Mouse (Mus musculus): Measurements from ENCODE around the gene Lclat1. TPM values are rescaled to one million over a fixed set of nuclear protein-coding genes. Genes with fewer than 3 reads are reported as not detected.

The Lclat1 gene
- polyA plus RNA-seq, 1 experiment from 2014 or later, result 29.2 TPM

- no peak overlapping the region for H3K4me2 ChIP-seq (ENCODE audit: low read length)
- H3K4me3 ChIP-seq (ENCODE audit: low read depth, low read length), result no peak overlapping the region
- DNase-seq (ENCODE audit: low spot score) (no peak), ATAC-seq (replicated peaks; ENCODE audit: low FRiP score, low TSS enrichment, low read depth) (peak; percentile 41)
- H3K36me3 ChIP-seq (ENCODE audit: control insufficient read depth, insufficient read depth, low read length), result no peaks in the 10 kb centered on the region
- 28% methylated on average over 11 of the region's 11 CpGs for WGBS
- H3K9me3 ChIP-seq (ENCODE audit: control insufficient read depth, low read length), result no peaks in the 10 kb centered on the region
- H3K4me1 ChIP-seq (replicated peaks; ENCODE audit: control insufficient read depth, insufficient read depth, low read length), result peaks cover 33% of the 10 kb centered on the region
- no peak overlapping the region for H3K9ac ChIP-seq (ENCODE audit: low read length)
- H3K27me3 ChIP-seq (replicated peaks; ENCODE audit: control insufficient read depth, insufficient read depth, low read length), result no peaks in the 10 kb centered on the region
- peak overlapping the region; percentile 78 for H3K27ac ChIP-seq (ENCODE audit: low read depth)
These were observed 40.4 kb upstream of the Lclat1 start for GRCm38 (mm10) chr17:73067423-73067822.

DNA sequence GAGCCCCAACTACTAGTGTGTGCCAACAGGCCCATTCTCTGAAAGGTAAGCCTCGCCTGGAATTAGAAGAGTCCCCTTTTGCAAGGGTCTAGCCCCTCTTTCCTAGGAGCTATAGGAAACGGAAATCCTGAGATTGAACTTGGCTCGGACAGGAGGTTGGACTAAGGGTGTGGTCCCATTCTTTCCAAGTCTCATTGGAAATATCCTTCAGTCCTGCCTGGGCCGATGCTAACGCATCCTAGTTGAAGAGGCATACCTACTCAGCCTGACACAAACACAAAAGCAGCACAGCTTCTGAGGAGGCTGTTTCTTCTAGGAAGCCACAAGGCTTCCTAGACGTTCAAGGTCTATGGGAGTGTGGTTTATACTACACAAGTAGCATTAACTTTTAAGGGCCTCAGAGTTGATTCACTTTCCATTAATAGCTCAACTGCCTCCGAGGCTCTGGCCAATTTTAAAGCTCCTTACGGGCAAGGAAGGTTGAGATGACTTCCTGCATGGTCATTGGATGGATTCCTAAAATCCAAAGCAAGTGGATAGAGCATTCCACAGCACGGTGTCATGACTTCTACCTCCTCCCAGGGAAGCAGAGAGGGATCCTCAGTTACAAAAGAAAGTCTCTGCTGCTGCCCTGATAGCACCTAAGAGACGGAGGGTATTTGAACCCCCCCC, 39.3 kb upstream of the Lclat1 start:
- H3K4me1 ChIP-seq (replicated peaks; ENCODE audit: control insufficient read depth, insufficient read depth, low read length), result peaks cover 36% of the 10 kb centered on the region
- ATAC-seq (replicated peaks; ENCODE audit: low FRiP score, low TSS enrichment, low read depth), result no peak

GRCm38 (mm10) chr17:73070466-73070865, 37.3 kb upstream of the Lclat1 start:
- DNase-seq (ENCODE audit: low spot score) (no peak), ATAC-seq (replicated peaks; ENCODE audit: low FRiP score, low TSS enrichment, low read depth) (no peak)
- Histone ChIP-seq H3K4me1 (replicated peaks; ENCODE audit: control insufficient read depth, insufficient read depth, low read length) (peaks cover 39% of the 10 kb centered on the region), H3K27ac (ENCODE audit: low read depth) (peak overlapping the region; percentile 89), H3K27me3 (replicated peaks; ENCODE audit: control insufficient read depth, insufficient read depth, low read length) (no peaks in the 10 kb centered on the region), H3K9me3 (ENCODE audit: control insufficient read depth, low read length) (no peaks in the 10 kb centered on the region), H3K9ac (ENCODE audit: low read length) (no peak overlapping the region), H3K4me3 (ENCODE audit: low read depth, low read length) (no peak overlapping the region), H3K36me3 (ENCODE audit: control insufficient read depth, insufficient read depth, low read length) (no peaks in the 10 kb centered on the region), H3K4me2 (ENCODE audit: low read length) (no peak overlapping the region)
- 89% methylated on average over 2 of the region's 2 CpGs for WGBS

More for the DNA sequence above, 39.3 kb upstream of the Lclat1 start:
- Histone ChIP-seq H3K4me2 (ENCODE audit: low read length) (no peak overlapping the region), H3K27ac (ENCODE audit: low read depth) (peak overlapping the region; percentile 78), H3K4me3 (ENCODE audit: low read depth, low read length) (no peak overlapping the region), H3K9me3 (ENCODE audit: control insufficient read depth, low read length) (no peaks in the 10 kb centered on the region), H3K9ac (ENCODE audit: low read length) (no peak overlapping the region), H3K36me3 (ENCODE audit: control insufficient read depth, insufficient read depth, low read length) (no peaks in the 10 kb centered on the region), H3K27me3 (replicated peaks; ENCODE audit: control insufficient read depth, insufficient read depth, low read length) (no peaks in the 10 kb centered on the region)
- DNase-seq (ENCODE audit: low spot score), result no peak
- 64% methylated on average over 10 of the region's 10 CpGs for WGBS

- ATAC-seq (replicated peaks; ENCODE audit: low FRiP score, low TSS enrichment, low read depth) (peak; percentile 30), DNase-seq (ENCODE audit: low spot score) (no peak)
- 41% methylated on average over 5 of the region's 5 CpGs for WGBS
- Histone ChIP-seq H3K27me3 (replicated peaks; ENCODE audit: control insufficient read depth, insufficient read depth, low read length) (no peaks in the 10 kb centered on the region), H3K4me3 (ENCODE audit: low read depth, low read length) (no peak overlapping the region), H3K4me2 (ENCODE audit: low read length) (no peak overlapping the region), H3K36me3 (ENCODE audit: control insufficient read depth, insufficient read depth, low read length) (no peaks in the 10 kb centered on the region), H3K9ac (ENCODE audit: low read length) (no peak overlapping the region), H3K27ac (ENCODE audit: low read depth) (peak overlapping the region; percentile 89), H3K4me1 (replicated peaks; ENCODE audit: control insufficient read depth, insufficient read depth, low read length) (peaks cover 35% of the 10 kb centered on the region), H3K9me3 (ENCODE audit: control insufficient read depth, low read length) (no peaks in the 10 kb centered on the region)
These were observed 36.0 kb upstream of the Lclat1 start for GRCm38 (mm10) chr17:73071725-73072263.

- Histone ChIP-seq H3K36me3 (ENCODE audit: control insufficient read depth, insufficient read depth, low read length) (no peaks in the 10 kb centered on the region), H3K9me3 (ENCODE audit: control insufficient read depth, low read length) (no peaks in the 10 kb centered on the region), H3K4me3 (ENCODE audit: low read depth, low read length) (no peak overlapping the region), H3K4me2 (ENCODE audit: low read length) (no peak overlapping the region), H3K4me1 (replicated peaks; ENCODE audit: control insufficient read depth, insufficient read depth, low read length) (peaks cover 35% of the 10 kb centered on the region), H3K9ac (ENCODE audit: low read length) (no peak overlapping the region), H3K27me3 (replicated peaks; ENCODE audit: control insufficient read depth, insufficient read depth, low read length) (no peaks in the 10 kb centered on the region), H3K27ac (ENCODE audit: low read depth) (peak overlapping the region; percentile 89)
- ATAC-seq (replicated peaks; ENCODE audit: low FRiP score, low TSS enrichment, low read depth), result peak; percentile 89
- peak; percentile 79 for DNase-seq (ENCODE audit: low spot score)
- 28% methylated on average over 8 of the region's 8 CpGs for WGBS
These were observed 35.5 kb upstream of the Lclat1 start for GRCm38 (mm10) chr17:73072286-73072685.

- Histone ChIP-seq H3K27ac (ENCODE audit: low read depth) (peak overlapping the region; percentile 17; the same call in 1 of the 2 replicates), H3K4me3 (ENCODE audit: low read depth, low read length) (no peak overlapping the region), H3K9ac (ENCODE audit: low read length) (no peak overlapping the region), H3K4me1 (replicated peaks; ENCODE audit: control insufficient read depth, insufficient read depth, low read length) (peaks cover 21% of the 10 kb centered on the region), H3K4me2 (ENCODE audit: low read length) (no peak overlapping the region), H3K36me3 (ENCODE audit: control insufficient read depth, insufficient read depth, low read length) (no peaks in the 10 kb centered on the region), H3K9me3 (ENCODE audit: control insufficient read depth, low read length) (no peaks in the 10 kb centered on the region), H3K27me3 (replicated peaks; ENCODE audit: control insufficient read depth, insufficient read depth, low read length) (no peaks in the 10 kb centered on the region)
- ATAC-seq (replicated peaks; ENCODE audit: low FRiP score, low TSS enrichment, low read depth), result no peak
- DNase-seq (ENCODE audit: low spot score), result no peak
- 73% methylated on average over 3 of the region's 3 CpGs for WGBS
These were observed 33.2 kb upstream of the Lclat1 start for GRCm38 (mm10) chr17:73074631-73075030.

GRCm38 (mm10) chr17:73075238-73075890, 32.4 kb upstream of the Lclat1 start:
- peak overlapping the region; percentile 17; the same call in 1 of the 2 replicates for H3K27ac ChIP-seq (ENCODE audit: low read depth)
- no peaks in the 10 kb centered on the region for H3K27me3 ChIP-seq (replicated peaks; ENCODE audit: control insufficient read depth, insufficient read depth, low read length)
- no peak overlapping the region for H3K9ac ChIP-seq (ENCODE audit: low read length)
- no peaks in the 10 kb centered on the region for H3K36me3 ChIP-seq (ENCODE audit: control insufficient read depth, insufficient read depth, low read length)
- no peaks in the 10 kb centered on the region for H3K9me3 ChIP-seq (ENCODE audit: control insufficient read depth, low read length)
- WGBS, result 48% methylated on average over 9 of the region's 9 CpGs
- ATAC-seq (replicated peaks; ENCODE audit: low FRiP score, low TSS enrichment, low read depth) (no peak), DNase-seq (ENCODE audit: low spot score) (no peak)
- no peak overlapping the region for H3K4me2 ChIP-seq (ENCODE audit: low read length)
- H3K4me1 ChIP-seq (replicated peaks; ENCODE audit: control insufficient read depth, insufficient read depth, low read length), result peaks cover 21% of the 10 kb centered on the region
- no peak overlapping the region for H3K4me3 ChIP-seq (ENCODE audit: low read depth, low read length)

DNA sequence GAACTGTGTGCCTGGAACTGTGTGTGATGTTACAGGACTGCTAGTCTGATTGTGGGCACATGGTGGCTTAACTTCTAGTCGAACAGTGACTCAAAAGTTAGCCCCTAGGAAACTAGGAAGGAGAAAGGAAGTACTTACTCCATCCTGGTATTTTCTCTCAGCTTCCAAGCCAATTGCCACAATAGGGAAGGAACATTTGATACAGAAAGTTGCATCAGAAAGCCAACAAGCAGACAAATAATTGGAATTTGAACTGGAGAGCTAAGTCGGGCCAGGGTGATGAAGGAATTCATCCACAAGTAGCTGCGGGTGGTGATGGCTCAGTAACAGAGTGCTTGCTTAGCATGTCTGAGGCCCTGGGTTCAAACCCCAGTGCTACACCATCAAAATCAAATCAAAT, 30.1 kb upstream of the Lclat1 start:
- no peak overlapping the region for H3K27ac ChIP-seq (ENCODE audit: low read depth)
- ATAC-seq (replicated peaks; ENCODE audit: low FRiP score, low TSS enrichment, low read depth), result no peak

More for the DNA sequence above, 30.1 kb upstream of the Lclat1 start:
- no peak overlapping the region for H3K4me3 ChIP-seq (ENCODE audit: low read depth, low read length)
- no peaks in the 10 kb centered on the region for H3K9me3 ChIP-seq (ENCODE audit: control insufficient read depth, low read length)
- no peak overlapping the region for H3K9ac ChIP-seq (ENCODE audit: low read length)
- H3K27me3 ChIP-seq (replicated peaks; ENCODE audit: control insufficient read depth, insufficient read depth, low read length), result no peaks in the 10 kb centered on the region
- DNase-seq (ENCODE audit: low spot score), result no peak
- H3K36me3 ChIP-seq (ENCODE audit: control insufficient read depth, insufficient read depth, low read length), result no peaks in the 10 kb centered on the region
- H3K4me2 ChIP-seq (ENCODE audit: low read length), result no peak overlapping the region
- H3K4me1 ChIP-seq (replicated peaks; ENCODE audit: control insufficient read depth, insufficient read depth, low read length), result peaks cover 14% of the 10 kb centered on the region
- 83% methylated on average over 3 of the region's 3 CpGs for WGBS

All from intestine, embryonic 14.5 days (tissue).